Mouse (Mus musculus) intestine, postnatal 0 days (tissue): ENCODE measurements at regions not wholly inside any gene's neighbourhood (a gene's known extent, or its start where the extent isn't known, plus 50 kb on each side); places are given as distances from the start of the nearest gene placed in this dataset.

Experiments used
- ATAC-seq: fragments of 200-750 bp; cut with Nextera tagmentation; 2 replicates; pipeline ENCODE4 v1.8.0; 2017; ENCODE audit warnings: mild to moderate bottlenecking, moderate TSS enrichment, moderate library complexity
- H3K27ac ChIP-seq: fragments of 300-500 bp; sonication (generic); 2 replicates; pipeline ENCODE4 v1.5.1; 2014; ENCODE audit warnings: mild to moderate bottlenecking, low read depth, low read length, moderate library complexity
- H3K27me3 ChIP-seq: fragments of 300-500 bp; sonication (generic); replicated peaks from 2 replicates; pipeline ENCODE4 v1.6.1; 2014; ENCODE audit warnings: low read length, mixed read lengths; ENCODE audit not compliant: control insufficient read depth, insufficient read depth
- H3K36me3 ChIP-seq: fragments of 300-500 bp; sonication (generic); 2 replicates; pipeline ENCODE4 v1.6.1; 2014; ENCODE audit warnings: mild to moderate bottlenecking, moderate library complexity; ENCODE audit not compliant: control insufficient read depth, insufficient read depth
- H3K4me1 ChIP-seq: fragments of 300-500 bp; sonication (generic); replicated peaks from 2 replicates; pipeline ENCODE4 v1.6.1; 2014; ENCODE audit warnings: antibody characterized with exemption, low read length, mixed read lengths; ENCODE audit not compliant: control insufficient read depth, insufficient read depth
- H3K4me2 ChIP-seq: fragments of 300-500 bp; sonication (generic); replicated peaks from 2 replicates; pipeline ENCODE4 v1.6.1; 2014; ENCODE audit warnings: low read depth, mild to moderate bottlenecking, moderate library complexity
- H3K4me3 ChIP-seq: fragments of 300-500 bp; sonication (generic); 2 replicates; pipeline ENCODE4 v1.5.1; 2014; ENCODE audit warnings: low read depth, low read length
- H3K9ac ChIP-seq: fragments of 300-500 bp; sonication (generic); 2 replicates; pipeline ENCODE4 v1.6.1; 2014; ENCODE audit warnings: mild to moderate bottlenecking, low read depth, low read length
- H3K9me3 ChIP-seq: fragments of 300-500 bp; sonication (generic); 2 replicates; pipeline ENCODE4 v1.6.1; 2016; ENCODE audit warnings: mixed run types; ENCODE audit not compliant: control insufficient read depth
- CTCF ChIP-seq: sonication (generic); IDR thresholded peaks from 2 replicates; pipeline ENCODE4 v1.5.1; 2016; ENCODE audit warnings: low read depth, mild to moderate bottlenecking, control low read depth, antibody characterized with exemption, moderate library complexity
- WGBS: fragments of 180-500 bp; shearing (Covaris S2); extraction: QIAGEN DNeasy Blood & Tissue Kit; methylation state at CpG from one replicate; pipeline ENCODE4 v1.1.7; 2014; 5-methylcytosine and 5-hydroxymethylcytosine counted together

- Histone ChIP-seq H3K27ac (no peak overlapping the region), H3K9me3 (no peaks in the 10 kb centered on the region), H3K4me1 (no peaks in the 10 kb centered on the region), H3K27me3 (no peaks in the 10 kb centered on the region), H3K4me3 (no peak overlapping the region), H3K9ac (no peak overlapping the region), H3K4me2 (no peak overlapping the region), H3K36me3 (no peaks in the 10 kb centered on the region)
- no peak for ATAC-seq
- 39% methylated on average over 2 of the region's 2 CpGs for WGBS
- TF ChIP-seq CTCF: no peak
Measured at GRCm38 (mm10) chr17:61862437-61862836, 1018.7 kb downstream of the Efna5 start.

- Histone ChIP-seq H3K4me1 (no peaks in the 10 kb centered on the region), H3K9me3 (no peaks in the 10 kb centered on the region), H3K4me2 (no peak overlapping the region), H3K9ac (no peak overlapping the region), H3K27me3 (no peaks in the 10 kb centered on the region), H3K36me3 (no peaks in the 10 kb centered on the region), H3K4me3 (no peak overlapping the region), H3K27ac (no peak overlapping the region)
- no peak for ATAC-seq
- 59% methylated on average over 2 of the region's 2 CpGs for WGBS
- no peak for TF ChIP-seq CTCF
Measured at GRCm38 (mm10) chr17:61837555-61837954, 1043.6 kb downstream of the Efna5 start.

DNA sequence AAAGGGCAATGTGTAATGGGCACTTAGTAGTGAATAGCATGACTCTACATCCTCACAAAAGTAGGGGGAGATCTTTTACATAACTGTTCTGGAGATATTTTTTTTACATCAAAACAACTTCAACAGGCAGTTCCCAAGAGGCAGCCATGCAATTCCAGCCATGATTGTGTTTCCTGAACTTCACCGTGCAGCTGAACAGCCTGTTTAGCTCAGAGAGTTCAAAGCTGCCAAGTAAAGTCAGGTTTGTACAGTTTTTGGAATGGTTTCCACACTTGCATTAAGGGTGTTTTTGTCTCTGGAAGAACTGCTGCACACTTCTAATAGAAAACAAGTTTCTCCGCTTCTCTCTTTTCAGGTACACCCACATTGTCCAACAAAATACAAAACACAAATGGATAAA is 1065.6 kb downstream of the Efna5 start:
- Histone ChIP-seq H3K4me2 (no peak overlapping the region), H3K9ac (no peak overlapping the region), H3K36me3 (no peaks in the 10 kb centered on the region), H3K27me3 (no peaks in the 10 kb centered on the region), H3K9me3 (no peaks in the 10 kb centered on the region), H3K4me3 (no peak overlapping the region), H3K27ac (no peak overlapping the region), H3K4me1 (no peaks in the 10 kb centered on the region)
- 78% methylated on average over 2 of the region's 2 CpGs for WGBS
- no peak for ATAC-seq
- no peak for TF ChIP-seq CTCF

DNA sequence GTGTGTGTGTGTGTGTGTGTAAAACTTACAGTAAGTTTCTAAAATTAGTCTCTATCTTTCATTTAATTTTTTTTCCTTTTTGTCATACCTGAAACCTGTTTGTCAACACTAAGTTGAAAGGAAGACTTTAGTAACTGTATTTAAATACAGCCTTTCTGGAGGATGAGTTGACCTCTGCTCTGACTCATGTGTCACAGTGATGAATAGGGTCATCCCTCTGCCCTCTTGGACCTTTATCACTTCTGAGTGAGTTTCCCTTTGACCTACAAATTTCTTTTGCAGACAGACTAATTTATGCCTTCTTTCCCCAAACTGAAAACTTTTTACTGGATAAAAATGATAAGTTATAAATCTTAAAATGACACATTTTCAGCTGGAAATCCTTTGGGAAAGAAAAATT is 1112.8 kb downstream of the Efna5 start:
- Histone ChIP-seq H3K9ac (no peak overlapping the region), H3K27ac (no peak overlapping the region), H3K36me3 (no peaks in the 10 kb centered on the region), H3K4me1 (no peaks in the 10 kb centered on the region), H3K4me2 (no peak overlapping the region), H3K4me3 (no peak overlapping the region), H3K9me3 (no peaks in the 10 kb centered on the region), H3K27me3 (no peaks in the 10 kb centered on the region)
- ATAC-seq: no peak
- no peak for TF ChIP-seq CTCF

DNA sequence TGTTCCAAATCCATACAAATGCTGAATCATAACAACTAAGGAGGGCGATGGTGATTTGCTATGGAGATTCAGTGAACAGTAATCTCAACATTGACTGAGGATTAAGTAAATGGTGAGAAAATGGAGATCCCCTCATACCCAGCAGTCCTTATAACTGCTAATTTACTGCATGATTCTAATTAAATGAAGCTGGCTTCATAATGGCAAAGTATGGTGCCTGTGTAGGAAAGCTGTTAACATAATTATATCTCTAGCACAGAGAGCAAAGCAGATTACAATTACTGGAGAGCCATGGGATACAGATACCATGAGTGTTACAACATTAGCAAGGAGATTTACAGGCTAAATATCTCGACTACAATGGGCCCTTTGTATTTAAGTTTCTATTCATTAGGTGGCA is 1116.0 kb downstream of the Efna5 start:
- H3K4me3 ChIP-seq: no peak overlapping the region
- no peaks in the 10 kb centered on the region for H3K27me3 ChIP-seq
- H3K36me3 ChIP-seq: no peaks in the 10 kb centered on the region
- TF ChIP-seq CTCF: no peak
- H3K9ac ChIP-seq: no peak overlapping the region
- no peaks in the 10 kb centered on the region for H3K4me1 ChIP-seq
- no peak overlapping the region for H3K4me2 ChIP-seq
- WGBS: 70% methylated on average over 2 of the region's 2 CpGs
- no peaks in the 10 kb centered on the region for H3K9me3 ChIP-seq
- no peak overlapping the region for H3K27ac ChIP-seq
- ATAC-seq: no peak
